Mouse (Mus musculus) CH12.LX (cell line): ENCODE data around the gene Otud1.

Experiments
- CTCF ChIP-seq, 2 experiments: IDR thresholded peaks in 1 of 2; conservative IDR thresholded peaks in 1 of 2; 2 replicates each; pipeline ENCODE4 v1.5.1; 2011 to 2012; ENCODE audit warnings: low read depth in 2 of 2, low read length in 2 of 2, improper control_type of control experiment in 1 of 2, inconsistent platforms in 1 of 2, mild to moderate bottlenecking in 1 of 2, moderate library complexity in 1 of 2
- EP300 ChIP-seq: IDR thresholded peaks from 2 replicates; pipeline ENCODE4 v1.6.1; 2011; ENCODE audit warnings: low read length, improper control_type of control experiment
- TCF12 ChIP-seq: IDR thresholded peaks from 2 replicates; pipeline ENCODE4 v1.6.1; 2014; ENCODE audit warnings: low read depth, mild to moderate bottlenecking, inconsistent platforms, low read length, improper control_type of control experiment

DNA sequence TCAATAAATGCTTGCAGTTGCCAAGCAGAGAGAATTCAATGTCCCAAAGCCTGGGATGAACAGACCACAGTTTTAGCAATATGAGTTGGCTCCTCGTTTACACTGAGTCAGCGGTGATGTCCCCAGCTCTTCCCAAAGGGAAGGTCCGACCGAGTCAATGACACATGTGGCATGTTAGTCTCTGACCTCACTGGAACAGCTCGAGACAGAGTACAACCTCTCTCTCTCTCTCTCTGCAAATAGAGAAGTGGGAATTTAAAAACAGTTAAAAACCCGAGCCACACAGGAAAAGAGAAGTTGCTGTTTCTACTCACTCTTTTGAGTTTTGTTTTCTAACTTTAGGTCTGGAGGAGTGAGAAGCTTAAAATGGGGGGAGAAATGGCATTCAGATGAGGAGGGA is 30.5 kb upstream of the Otud1 start:
- TF ChIP-seq CTCF (conservative IDR thresholded peaks at IDR 0.05 in 1 of 2, IDR thresholded peaks at IDR 0.05 in 1 of 2; ENCODE audit: low read depth in 2 of 2, low read length in 2 of 2) = no peak
- no peak for TF ChIP-seq TCF12
- peak; percentile 57; the same call in 1 of the 2 replicates for TF ChIP-seq EP300
